Mouse (Mus musculus) CD4-positive naive resting alpha-beta T cell, adult 76 days (primary cell): Measurements from ENCODE around the gene Map3k19. TPM values are rescaled to one million over a fixed set of nuclear protein-coding genes. Genes with fewer than 3 reads are reported as not detected.

Source experiments
- total RNA-seq: library from RNA; stranded (reverse); gene quantifications from one replicate; pipeline ENCODE4 v1.2.4, GENCODE M21; 2023

The Map3k19 gene
- total RNA-seq = 1.00 TPM

GRCm38 (mm10) chr1:127854486-127855222 is at the start of gene Map3k19:
Map3k19 (minus strand) TSS chr1:127855031.

GRCm38 (mm10) chr1:127868300-127869261 is 13.8 kb upstream of the Map3k19 start, which contains the start of gene Rab3gap1:
Rab3gap1 (plus strand) TSS chr1:127868773.

GRCm38 (mm10) chr1:127773803-127774500 is 80.9 kb downstream of the Map3k19 start, which contains the start of gene Ccnt2:
Ccnt2 (plus strand) TSS chr1:127774164.

Other genes with a start within 250 kb of the Map3k19 start
- 2.4 TPM for gene Tmem163, start 175.5 kb downstream of the Map3k19 start, total RNA-seq
- not detected for gene Acmsd, start 125.6 kb downstream of the Map3k19 start, total RNA-seq
- gene Ccnt2, start 80.9 kb downstream of the Map3k19 start, total RNA-seq = 82.4 TPM
- gene Rab3gap1, start 13.7 kb upstream of the Map3k19 start, total RNA-seq = 93.1 TPM
- 4.1 TPM for gene Zranb3, start 248.0 kb upstream of the Map3k19 start, total RNA-seq
- 123 TPM for gene R3hdm1, start 248.3 kb upstream of the Map3k19 start, total RNA-seq